Mouse (Mus musculus): ENCODE measurements around the gene Irak4. TPM values are rescaled to one million over a fixed set of nuclear protein-coding genes. Genes with fewer than 3 reads are reported as not detected.

Irak4 gene
- polyA plus RNA-seq (2014; fragmentation: Nextera tagmentation; extraction: Ambion mirVana), result 1.7 and 2.7 TPM in 2 replicates

GRCm38 (mm10) chr15:94543409-94544051, at the start of gene Irak4, which contains the start of gene Pus7l:
Gene Irak4 (plus strand): TSS chr15:94543643.
Gene Pus7l (minus strand): TSS chr15:94543547.
- no peaks in the 10 kb centered on the region for H3K36me3 ChIP-seq (ENCODE audit: control insufficient read depth, insufficient read depth, low read length)
- 1% methylated on average over 45 of the region's 45 CpGs for WGBS

GRCm38 (mm10) chr15:94494445-94494844, 49.0 kb upstream of the Irak4 start:
- no peak for ATAC-seq (ENCODE audit: insufficient number of reproducible peaks, low FRiP score, low TSS enrichment, low read depth)
- H3K27me3 ChIP-seq (ENCODE audit: control insufficient read depth, insufficient read depth, low read length), result no peaks in the 10 kb centered on the region
- DNase-seq (ENCODE audit: low spot score), result no peak
- H3K4me3 ChIP-seq (ENCODE audit: low read depth, low read length), result no peak overlapping the region
- H3K27ac ChIP-seq (replicated peaks; ENCODE audit: low read depth, low read length), result no peak overlapping the region
- H3K9ac ChIP-seq (ENCODE audit: low read length), result no peak overlapping the region
- H3K36me3 ChIP-seq (ENCODE audit: control insufficient read depth, insufficient read depth, low read length), result no peaks in the 10 kb centered on the region
- H3K4me1 ChIP-seq (ENCODE audit: control insufficient read depth, insufficient read depth, low read length), result no peaks in the 10 kb centered on the region
- H3K4me2 ChIP-seq (ENCODE audit: low read depth, severe bottlenecking), result no peak overlapping the region
- H3K9me3 ChIP-seq (ENCODE audit: control insufficient read depth, low read length), result no peaks in the 10 kb centered on the region
- 97% methylated on average over 1 of the region's 1 CpGs for WGBS

More at GRCm38 (mm10) chr15:94543409-94544051, at the start of gene Irak4, which contains the start of gene Pus7l:
- Histone ChIP-seq H3K4me2 (ENCODE audit: low read depth, severe bottlenecking) (peak within 1 kb of the TSS; percentile 56), H3K9ac (ENCODE audit: low read length) (peak within 1 kb of the TSS; percentile 67), H3K27me3 (ENCODE audit: control insufficient read depth, insufficient read depth, low read length) (no peaks in the 10 kb centered on the region), H3K27ac (replicated peaks; ENCODE audit: low read depth, low read length) (no peak within 1 kb of the TSS), H3K9me3 (ENCODE audit: control insufficient read depth, low read length) (no peaks in the 10 kb centered on the region), H3K4me3 (ENCODE audit: low read depth, low read length) (peak within 1 kb of the TSS; percentile 85), H3K4me1 (ENCODE audit: control insufficient read depth, insufficient read depth, low read length) (peaks cover 2% of the 10 kb centered on the region; the same call in 1 of the 2 replicates)
- ATAC-seq (ENCODE audit: insufficient number of reproducible peaks, low FRiP score, low TSS enrichment, low read depth), result peak; percentile 99
- peak; percentile 95 for DNase-seq (ENCODE audit: low spot score)

- Histone ChIP-seq H3K9ac (ENCODE audit: low read length) (no peak overlapping the region), H3K4me2 (ENCODE audit: low read depth, severe bottlenecking) (no peak overlapping the region), H3K4me1 (ENCODE audit: control insufficient read depth, insufficient read depth, low read length) (no peaks in the 10 kb centered on the region), H3K27me3 (ENCODE audit: control insufficient read depth, insufficient read depth, low read length) (no peaks in the 10 kb centered on the region), H3K27ac (replicated peaks; ENCODE audit: low read depth, low read length) (no peak overlapping the region), H3K36me3 (ENCODE audit: control insufficient read depth, insufficient read depth, low read length) (no peaks in the 10 kb centered on the region), H3K4me3 (ENCODE audit: low read depth, low read length) (no peak overlapping the region), H3K9me3 (ENCODE audit: control insufficient read depth, low read length) (no peaks in the 10 kb centered on the region)
- 56% methylated on average over 10 of the region's 10 CpGs for WGBS
- ATAC-seq (ENCODE audit: insufficient number of reproducible peaks, low FRiP score, low TSS enrichment, low read depth) (no peak), DNase-seq (ENCODE audit: low spot score) (peak; percentile 51)
Measured at GRCm38 (mm10) chr15:94495936-94496335, 47.5 kb upstream of the Irak4 start.

GRCm38 (mm10) chr15:94499260-94499659, 44.2 kb upstream of the Irak4 start:
- Histone ChIP-seq H3K27ac (replicated peaks; ENCODE audit: low read depth, low read length) (no peak overlapping the region), H3K9me3 (ENCODE audit: control insufficient read depth, low read length) (no peaks in the 10 kb centered on the region), H3K4me1 (ENCODE audit: control insufficient read depth, insufficient read depth, low read length) (no peaks in the 10 kb centered on the region), H3K4me3 (ENCODE audit: low read depth, low read length) (no peak overlapping the region), H3K36me3 (ENCODE audit: control insufficient read depth, insufficient read depth, low read length) (no peaks in the 10 kb centered on the region), H3K9ac (ENCODE audit: low read length) (no peak overlapping the region), H3K4me2 (ENCODE audit: low read depth, severe bottlenecking) (no peak overlapping the region), H3K27me3 (ENCODE audit: control insufficient read depth, insufficient read depth, low read length) (no peaks in the 10 kb centered on the region)
- no peak for ATAC-seq (ENCODE audit: insufficient number of reproducible peaks, low FRiP score, low TSS enrichment, low read depth)
- WGBS, result 78% methylated on average over 1 of the region's 1 CpGs
- no peak for DNase-seq (ENCODE audit: low spot score)

- Histone ChIP-seq H3K9me3 (ENCODE audit: control insufficient read depth, low read length) (no peaks in the 10 kb centered on the region), H3K27ac (replicated peaks; ENCODE audit: low read depth, low read length) (no peak overlapping the region), H3K36me3 (ENCODE audit: control insufficient read depth, insufficient read depth, low read length) (no peaks in the 10 kb centered on the region), H3K9ac (ENCODE audit: low read length) (no peak overlapping the region), H3K4me1 (ENCODE audit: control insufficient read depth, insufficient read depth, low read length) (no peaks in the 10 kb centered on the region), H3K4me3 (ENCODE audit: low read depth, low read length) (no peak overlapping the region), H3K4me2 (ENCODE audit: low read depth, severe bottlenecking) (no peak overlapping the region), H3K27me3 (ENCODE audit: control insufficient read depth, insufficient read depth, low read length) (no peaks in the 10 kb centered on the region)
- DNase-seq (ENCODE audit: low spot score) (no peak), ATAC-seq (ENCODE audit: insufficient number of reproducible peaks, low FRiP score, low TSS enrichment, low read depth) (no peak)
- 83% methylated on average over 12 of the region's 12 CpGs for WGBS
Measured at GRCm38 (mm10) chr15:94503451-94504215, 39.8 kb upstream of the Irak4 start.

- Histone ChIP-seq H3K4me3 (ENCODE audit: low read depth, low read length) (no peak overlapping the region), H3K4me2 (ENCODE audit: low read depth, severe bottlenecking) (no peak overlapping the region), H3K27ac (replicated peaks; ENCODE audit: low read depth, low read length) (no peak overlapping the region), H3K9ac (ENCODE audit: low read length) (no peak overlapping the region), H3K4me1 (ENCODE audit: control insufficient read depth, insufficient read depth, low read length) (no peaks in the 10 kb centered on the region), H3K9me3 (ENCODE audit: control insufficient read depth, low read length) (no peaks in the 10 kb centered on the region), H3K27me3 (ENCODE audit: control insufficient read depth, insufficient read depth, low read length) (no peaks in the 10 kb centered on the region), H3K36me3 (ENCODE audit: control insufficient read depth, insufficient read depth, low read length) (no peaks in the 10 kb centered on the region)
- 75% methylated on average over 16 of the region's 16 CpGs for WGBS
- ATAC-seq (ENCODE audit: insufficient number of reproducible peaks, low FRiP score, low TSS enrichment, low read depth), result no peak
- no peak for DNase-seq (ENCODE audit: low spot score)
Measured at GRCm38 (mm10) chr15:94517913-94518491, 25.4 kb upstream of the Irak4 start.

- ATAC-seq (ENCODE audit: insufficient number of reproducible peaks, low FRiP score, low TSS enrichment, low read depth), result no peak
- DNase-seq (ENCODE audit: low spot score), result peak; percentile 61
- no peak overlapping the region for H3K9ac ChIP-seq (ENCODE audit: low read length)
- H3K4me1 ChIP-seq (ENCODE audit: control insufficient read depth, insufficient read depth, low read length), result no peaks in the 10 kb centered on the region
- H3K4me3 ChIP-seq (ENCODE audit: low read depth, low read length), result no peak overlapping the region
- no peak overlapping the region for H3K27ac ChIP-seq (replicated peaks; ENCODE audit: low read depth, low read length)
- WGBS, result 50% methylated on average over 9 of the region's 9 CpGs
- no peaks in the 10 kb centered on the region for H3K36me3 ChIP-seq (ENCODE audit: control insufficient read depth, insufficient read depth, low read length)
- H3K4me2 ChIP-seq (ENCODE audit: low read depth, severe bottlenecking), result no peak overlapping the region
- no peaks in the 10 kb centered on the region for H3K27me3 ChIP-seq (ENCODE audit: control insufficient read depth, insufficient read depth, low read length)
- no peaks in the 10 kb centered on the region for H3K9me3 ChIP-seq (ENCODE audit: control insufficient read depth, low read length)
Measured at GRCm38 (mm10) chr15:94520205-94520900, 23.1 kb upstream of the Irak4 start.

GRCm38 (mm10) chr15:94520959-94521358, 22.5 kb upstream of the Irak4 start:
- Histone ChIP-seq H3K4me3 (ENCODE audit: low read depth, low read length) (no peak overlapping the region), H3K36me3 (ENCODE audit: control insufficient read depth, insufficient read depth, low read length) (no peaks in the 10 kb centered on the region), H3K9ac (ENCODE audit: low read length) (no peak overlapping the region), H3K4me2 (ENCODE audit: low read depth, severe bottlenecking) (no peak overlapping the region), H3K27ac (replicated peaks; ENCODE audit: low read depth, low read length) (no peak overlapping the region), H3K9me3 (ENCODE audit: control insufficient read depth, low read length) (no peaks in the 10 kb centered on the region), H3K4me1 (ENCODE audit: control insufficient read depth, insufficient read depth, low read length) (no peaks in the 10 kb centered on the region), H3K27me3 (ENCODE audit: control insufficient read depth, insufficient read depth, low read length) (no peaks in the 10 kb centered on the region)
- DNase-seq (ENCODE audit: low spot score), result no peak
- 74% methylated on average over 5 of the region's 5 CpGs for WGBS
- ATAC-seq (ENCODE audit: insufficient number of reproducible peaks, low FRiP score, low TSS enrichment, low read depth), result no peak

Measured in limb, embryonic 11.5 days (tissue).